Mouse (Mus musculus) midbrain, embryonic 11.5 days (tissue): ENCODE data around the gene Ablim1. TPM values are rescaled to one million over a fixed set of nuclear protein-coding genes. Genes with fewer than 3 reads are reported as not detected.

Source experiments
- ATAC-seq: fragments of 200-750 bp; cut with Nextera tagmentation; 2 replicates; pipeline ENCODE4 v1.8.0; 2017; ENCODE audit warnings: moderate TSS enrichment, moderate library complexity; ENCODE audit not compliant: low FRiP score
- DNase-seq: peaks from one replicate; pipeline ENCODE4 v3.0.0; 2015; ENCODE audit warnings: low spot score; ENCODE audit errors: missing footprints
- H3K27ac ChIP-seq: fragments of 300-500 bp; sonication (generic); 2 replicates; pipeline ENCODE4 v1.5.1; 2014; ENCODE audit warnings: low read depth, low read length
- H3K27me3 ChIP-seq: fragments of 300-500 bp; sonication (generic); 2 replicates; pipeline ENCODE4 v1.6.1; 2014; ENCODE audit warnings: mild to moderate bottlenecking, low read length, moderate library complexity, mixed read lengths; ENCODE audit not compliant: control insufficient read depth, insufficient read depth
- H3K36me3 ChIP-seq: fragments of 300-500 bp; sonication (generic); 2 replicates; pipeline ENCODE4 v1.6.1; 2014; ENCODE audit warnings: mild to moderate bottlenecking, low read length, moderate library complexity, mixed read lengths; ENCODE audit not compliant: control insufficient read depth, insufficient read depth
- H3K4me1 ChIP-seq: fragments of 300-500 bp; sonication (generic); 2 replicates; pipeline ENCODE4 v1.6.1; 2014; ENCODE audit warnings: low read length; ENCODE audit not compliant: control insufficient read depth, insufficient read depth
- H3K4me2 ChIP-seq: fragments of 300-500 bp; sonication (generic); 2 replicates; pipeline ENCODE4 v1.6.1; 2014; ENCODE audit warnings: mild to moderate bottlenecking, moderate library complexity
- H3K4me3 ChIP-seq: fragments of 300-500 bp; sonication (generic); 2 replicates; pipeline ENCODE4 v1.5.1; 2014; ENCODE audit warnings: low read depth, low read length
- H3K9ac ChIP-seq: fragments of 300-500 bp; sonication (generic); 2 replicates; pipeline ENCODE4 v1.6.1; 2014; ENCODE audit warnings: low read length
- H3K9me3 ChIP-seq: fragments of 300-500 bp; sonication (generic); 2 replicates; pipeline ENCODE4 v1.6.1; 2016; ENCODE audit warnings: low read length; ENCODE audit not compliant: control insufficient read depth
- WGBS: fragments of 180-500 bp; shearing (Covaris S2); extraction: QIAGEN DNeasy Blood & Tissue Kit; methylation state at CpG from one replicate; pipeline ENCODE4 v1.1.7; 2014; 5-methylcytosine and 5-hydroxymethylcytosine counted together
- polyA plus RNA-seq: library from polyadenylated mRNA; unstranded; fragments of >200 nt; fragmentation: Nextera tagmentation; extraction: Ambion mirVana; gene quantifications from 2 replicates; pipeline ENCODE4 v1.2.1, GENCODE M21; 2014

Gene Ablim1
- polyA plus RNA-seq, 1 experiment from 2014 or later, result 18.3 TPM

DNA sequence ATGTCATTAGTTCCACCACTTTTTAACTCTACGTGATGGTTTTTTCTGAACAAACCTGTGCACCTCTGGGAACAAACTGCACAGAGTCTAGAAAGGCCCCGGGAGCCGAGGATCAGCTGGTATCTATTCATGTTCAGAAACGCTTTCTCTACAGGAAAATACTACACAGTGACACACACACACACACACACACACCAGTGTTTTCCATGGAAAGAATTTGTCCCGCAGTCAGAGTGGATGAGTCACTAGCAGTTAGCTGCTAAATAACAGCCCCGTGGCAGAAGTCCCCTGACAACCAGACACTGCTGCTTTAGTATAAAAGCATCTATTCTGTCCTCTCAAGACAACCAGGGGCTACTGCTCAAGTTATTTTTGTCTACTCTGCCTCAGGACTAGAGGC lies 115.4 kb downstream of the Ablim1 start:
- peaks cover 3% of the 10 kb centered on the region for H3K27me3 ChIP-seq
- no peak for DNase-seq
- H3K9ac ChIP-seq, result no peak overlapping the region
- ATAC-seq, result no peak
- peaks cover 25% of the 10 kb centered on the region for H3K4me1 ChIP-seq
- no peak overlapping the region for H3K27ac ChIP-seq
- no peak overlapping the region for H3K4me3 ChIP-seq
- 50% methylated on average over 6 of the region's 6 CpGs for WGBS
- no peaks in the 10 kb centered on the region for H3K9me3 ChIP-seq
- no peak overlapping the region for H3K4me2 ChIP-seq
- no peaks in the 10 kb centered on the region for H3K36me3 ChIP-seq

DNA sequence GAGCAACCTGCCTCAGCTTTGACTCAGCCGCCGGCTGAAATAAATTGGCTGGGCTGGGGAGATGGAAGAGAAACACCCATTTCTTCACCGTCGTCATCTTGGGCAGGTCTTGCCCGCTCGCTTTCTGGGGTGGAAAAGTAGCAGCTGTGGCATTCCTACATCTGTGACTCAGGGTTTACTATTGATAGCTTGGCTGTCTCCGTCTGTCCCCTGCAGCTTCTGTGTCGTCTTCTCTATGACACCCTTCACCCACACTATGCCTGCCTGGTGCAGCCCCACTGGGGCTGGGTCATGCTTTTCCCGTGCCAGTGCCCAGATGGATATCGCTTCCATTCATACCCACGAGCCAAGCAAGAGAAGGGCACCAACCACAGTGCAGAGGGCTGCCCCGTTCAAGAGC lies 116.2 kb downstream of the Ablim1 start:
- Histone ChIP-seq H3K4me2 (no peak overlapping the region), H3K27ac (no peak overlapping the region), H3K4me3 (no peak overlapping the region), H3K27me3 (peaks cover 3% of the 10 kb centered on the region), H3K9ac (no peak overlapping the region), H3K4me1 (peaks cover 25% of the 10 kb centered on the region), H3K9me3 (no peaks in the 10 kb centered on the region), H3K36me3 (no peaks in the 10 kb centered on the region)
- DNase-seq (no peak), ATAC-seq (no peak)
- 74% methylated on average over 12 of the region's 12 CpGs for WGBS

DNA sequence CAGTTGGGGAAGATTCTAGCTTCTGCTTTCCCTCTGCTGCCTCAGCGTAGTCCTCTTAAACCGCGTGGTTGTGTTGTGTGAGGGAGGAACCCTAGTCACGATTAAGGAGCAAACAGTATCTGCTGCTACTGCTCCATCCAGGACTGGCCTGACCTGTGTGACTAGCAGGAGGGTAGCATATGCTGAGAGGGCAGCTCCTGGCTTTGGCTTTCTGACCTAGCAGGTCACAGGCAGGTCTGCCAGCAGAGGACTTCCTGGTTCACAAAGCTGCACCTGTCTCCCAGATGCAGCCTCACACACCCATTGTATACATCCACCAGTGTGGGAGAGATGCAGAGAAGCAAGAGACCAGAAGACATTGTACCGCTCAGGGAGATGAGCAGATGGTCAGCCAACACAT lies 116.7 kb downstream of the Ablim1 start:
- Histone ChIP-seq H3K36me3 (no peaks in the 10 kb centered on the region), H3K9me3 (no peaks in the 10 kb centered on the region), H3K4me1 (peaks cover 25% of the 10 kb centered on the region), H3K27ac (no peak overlapping the region), H3K27me3 (peaks cover 3% of the 10 kb centered on the region), H3K4me3 (no peak overlapping the region), H3K9ac (no peak overlapping the region; the same call in 1 of the 2 replicates), H3K4me2 (no peak overlapping the region)
- WGBS, result 63% methylated on average over 5 of the region's 5 CpGs
- ATAC-seq, result no peak
- no peak for DNase-seq

DNA sequence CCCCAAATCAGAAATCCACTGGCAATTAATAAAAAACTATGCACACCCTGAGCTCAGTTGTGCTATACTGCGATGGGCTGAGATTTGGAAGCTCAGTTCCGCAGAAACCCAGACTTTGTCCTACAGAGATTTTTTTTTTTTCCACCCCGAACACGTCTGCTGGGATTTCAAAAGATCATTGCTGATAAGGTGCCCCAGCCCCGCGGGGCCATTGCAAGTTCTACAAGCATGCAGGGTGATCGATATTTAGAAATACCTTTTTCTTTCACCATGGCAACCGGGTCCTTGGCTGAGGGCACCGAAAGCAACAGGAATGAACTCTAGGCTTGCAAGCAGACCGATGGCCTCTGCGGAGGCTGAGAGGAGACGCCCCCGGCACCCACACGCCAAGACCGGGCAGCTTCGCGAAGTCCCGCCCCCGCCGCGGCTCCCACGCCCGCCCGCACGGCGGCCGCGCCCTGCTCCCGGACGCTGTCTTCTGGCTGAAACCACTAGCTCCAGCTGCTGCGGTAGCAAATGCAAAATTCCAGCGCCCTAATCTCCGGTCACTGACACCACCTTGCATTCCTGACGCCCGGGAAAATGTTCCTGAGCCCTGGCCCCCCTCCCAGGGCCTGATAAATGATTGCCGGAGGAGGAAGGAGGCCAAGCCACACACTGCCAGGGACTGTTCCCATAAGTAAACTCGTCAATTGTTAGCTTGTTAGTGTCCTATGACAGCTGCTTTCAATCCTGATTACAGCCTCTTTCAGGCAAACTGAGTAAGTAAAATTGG lies 117.5 kb downstream of the Ablim1 start:
- no peak overlapping the region for H3K27ac ChIP-seq
- H3K4me2 ChIP-seq, result peak overlapping the region; percentile 87
- ATAC-seq, result peak; percentile 68; the same call in 1 of the 2 replicates

DNA sequence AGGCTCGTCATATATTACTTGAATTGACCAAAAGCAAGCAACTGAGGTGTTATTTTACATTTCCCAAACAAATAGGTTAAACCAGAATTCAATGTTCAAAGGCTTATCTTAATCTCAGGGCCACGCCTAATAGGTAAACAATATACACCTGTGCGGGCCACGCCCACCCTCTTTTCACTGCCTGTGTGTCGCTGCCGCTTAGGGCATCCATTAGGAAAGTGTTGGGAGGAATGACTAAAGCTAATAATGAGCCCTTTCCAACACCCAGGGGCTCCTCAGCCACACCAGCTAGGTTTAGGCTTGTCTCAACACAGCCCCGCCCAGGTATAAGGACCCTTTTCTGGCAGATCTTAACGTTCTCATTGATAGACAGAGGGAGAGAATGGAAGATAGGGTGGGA lies 118.1 kb downstream of the Ablim1 start:
- H3K4me3 ChIP-seq, result no peak overlapping the region
- no peak overlapping the region for H3K27ac ChIP-seq
- peaks cover 3% of the 10 kb centered on the region for H3K27me3 ChIP-seq
- no peaks in the 10 kb centered on the region for H3K36me3 ChIP-seq
- peaks cover 25% of the 10 kb centered on the region for H3K4me1 ChIP-seq
- 44% methylated on average over 8 of the region's 8 CpGs for WGBS
- H3K9ac ChIP-seq, result no peak overlapping the region
- no peak for ATAC-seq
- peak overlapping the region; percentile 87 for H3K4me2 ChIP-seq
- H3K9me3 ChIP-seq, result no peaks in the 10 kb centered on the region
- DNase-seq, result no peak

More for the DNA sequence above, 117.5 kb downstream of the Ablim1 start:
- peaks cover 25% of the 10 kb centered on the region for H3K4me1 ChIP-seq
- 1% methylated on average over 37 of the region's 37 CpGs for WGBS
- no peaks in the 10 kb centered on the region for H3K9me3 ChIP-seq
- peak overlapping the region; percentile 48 for H3K9ac ChIP-seq
- H3K27me3 ChIP-seq, result peaks cover 3% of the 10 kb centered on the region
- H3K36me3 ChIP-seq, result no peaks in the 10 kb centered on the region
- DNase-seq, result peak; percentile 90
- peak overlapping the region; percentile 43 for H3K4me3 ChIP-seq

DNA sequence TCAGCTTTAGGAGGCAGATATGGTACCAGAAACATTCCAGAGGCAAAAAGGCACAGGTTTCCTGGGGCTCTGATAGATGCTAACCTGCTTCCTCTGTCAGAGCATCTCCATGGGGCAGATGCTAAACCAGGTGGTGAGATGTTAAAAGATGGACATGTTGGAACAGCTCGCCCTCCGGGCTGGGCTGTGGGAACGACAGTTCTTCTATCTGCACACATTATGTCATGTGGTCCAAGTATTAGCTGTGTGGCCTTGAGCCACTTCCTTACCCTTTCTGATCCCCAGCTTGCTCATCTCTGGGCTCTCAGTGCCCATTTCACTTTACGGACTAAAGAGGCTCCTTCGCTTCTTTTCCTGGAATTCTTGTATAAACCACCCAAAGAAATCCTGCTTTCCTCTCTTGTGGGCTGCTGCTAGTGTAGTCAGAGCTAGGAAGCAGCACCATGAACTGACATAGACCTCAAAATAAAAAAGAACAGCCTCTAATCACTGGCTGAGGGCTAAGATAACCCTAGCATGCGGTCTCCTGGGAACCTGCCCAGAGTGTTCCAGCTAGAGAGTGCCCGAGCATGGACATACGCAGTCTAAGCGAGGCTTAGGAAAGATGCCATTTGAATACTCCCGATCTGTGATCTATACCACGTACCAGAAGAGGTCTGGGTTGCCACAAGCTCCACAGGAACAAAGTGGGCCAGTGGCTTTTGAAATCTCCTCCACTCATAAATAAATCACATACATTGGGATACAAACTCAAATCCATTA lies 119.4 kb downstream of the Ablim1 start:
- Histone ChIP-seq H3K4me3 (no peak overlapping the region), H3K4me1 (peaks cover 25% of the 10 kb centered on the region), H3K27me3 (peaks cover 3% of the 10 kb centered on the region), H3K27ac (no peak overlapping the region), H3K9me3 (no peaks in the 10 kb centered on the region), H3K36me3 (no peaks in the 10 kb centered on the region), H3K9ac (no peak overlapping the region), H3K4me2 (no peak overlapping the region)
- DNase-seq (no peak), ATAC-seq (no peak)
- 90% methylated on average over 11 of the region's 11 CpGs for WGBS

DNA sequence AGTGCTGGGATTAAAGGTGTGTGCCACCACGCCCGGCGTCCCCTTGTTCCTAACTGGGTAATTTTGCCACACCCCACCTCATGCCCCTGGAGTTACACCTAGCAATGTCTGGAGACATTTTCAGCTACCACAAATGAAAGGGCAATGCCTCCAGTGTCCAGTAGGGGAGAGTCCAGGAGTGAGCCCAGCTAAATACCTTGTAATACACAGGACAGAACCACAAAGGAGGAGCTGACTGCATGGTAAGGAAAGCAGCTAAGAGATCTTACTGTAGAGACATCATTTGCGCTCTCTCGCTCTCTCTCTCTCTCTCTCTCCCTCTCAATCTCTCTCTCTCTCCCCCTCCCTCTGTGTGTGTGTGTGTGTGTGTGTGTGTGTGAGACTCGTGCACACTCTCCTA lies 120.8 kb downstream of the Ablim1 start:
- no peaks in the 10 kb centered on the region for H3K9me3 ChIP-seq
- peak; percentile 88 for DNase-seq
- H3K27ac ChIP-seq, result no peak overlapping the region
- WGBS, result 87% methylated on average over 6 of the region's 6 CpGs
- H3K27me3 ChIP-seq, result peaks cover 3% of the 10 kb centered on the region
- no peak overlapping the region for H3K9ac ChIP-seq
- no peak overlapping the region for H3K4me2 ChIP-seq
- no peak overlapping the region for H3K4me3 ChIP-seq
- ATAC-seq, result no peak
- H3K4me1 ChIP-seq, result peaks cover 19% of the 10 kb centered on the region
- H3K36me3 ChIP-seq, result no peaks in the 10 kb centered on the region

DNA sequence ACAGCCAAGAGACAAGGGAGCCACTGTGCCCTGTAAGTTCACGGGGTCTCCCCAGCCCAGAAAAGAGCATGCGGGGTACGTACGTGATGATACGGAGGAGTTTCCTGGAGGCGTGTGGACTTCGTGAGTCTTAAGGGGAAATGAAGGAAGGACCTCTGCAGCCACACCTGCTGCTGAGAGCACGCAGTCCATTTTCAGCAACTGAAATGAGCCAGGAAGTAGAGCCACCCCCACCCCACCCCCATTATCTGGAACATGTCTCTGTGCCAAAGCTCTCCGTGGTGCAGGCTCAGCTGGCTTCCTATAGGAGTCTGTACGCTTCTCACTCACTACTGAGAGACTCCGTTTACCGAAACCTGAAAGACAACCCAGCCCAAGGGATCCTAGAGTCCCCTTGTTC lies 121.3 kb downstream of the Ablim1 start:
- DNase-seq, result no peak
- no peaks in the 10 kb centered on the region for H3K36me3 ChIP-seq
- WGBS, result 95% methylated on average over 12 of the region's 12 CpGs
- no peak overlapping the region for H3K4me2 ChIP-seq
- H3K27ac ChIP-seq, result no peak overlapping the region
- H3K27me3 ChIP-seq, result peaks cover 3% of the 10 kb centered on the region
- ATAC-seq, result no peak
- no peaks in the 10 kb centered on the region for H3K9me3 ChIP-seq
- peaks cover 16% of the 10 kb centered on the region for H3K4me1 ChIP-seq
- H3K9ac ChIP-seq, result no peak overlapping the region
- H3K4me3 ChIP-seq, result no peak overlapping the region

DNA sequence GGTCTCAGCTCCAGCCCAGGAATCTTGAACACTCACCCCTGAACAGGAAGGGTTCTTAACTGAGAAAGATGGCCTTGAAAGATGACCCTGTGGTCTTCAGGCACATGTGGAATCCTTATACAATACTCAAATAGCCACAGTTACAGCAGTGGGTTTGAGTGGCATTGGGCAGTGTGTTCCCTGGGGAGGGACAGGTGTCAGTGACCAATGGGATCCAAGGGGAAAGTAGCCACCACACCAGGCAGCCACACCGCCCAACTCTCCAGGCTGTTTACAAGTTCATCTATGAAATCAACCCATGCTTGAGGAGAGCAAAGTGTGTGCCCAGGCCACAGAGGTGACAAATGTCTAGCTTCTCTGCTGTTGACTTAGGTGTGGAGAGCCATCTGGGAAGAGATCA lies 123.6 kb downstream of the Ablim1 start:
- Histone ChIP-seq H3K36me3 (no peaks in the 10 kb centered on the region), H3K4me3 (no peak overlapping the region), H3K9me3 (no peaks in the 10 kb centered on the region), H3K4me2 (no peak overlapping the region), H3K27ac (no peak overlapping the region), H3K9ac (no peak overlapping the region), H3K27me3 (no peaks in the 10 kb centered on the region), H3K4me1 (no peaks in the 10 kb centered on the region; the same call in 1 of the 2 replicates)
- DNase-seq (no peak), ATAC-seq (no peak)
- 91% methylated on average over 1 of the region's 1 CpGs for WGBS
